Mouse (Mus musculus) kidney, adult 8-10 months (tissue): ENCODE results near the gene Ccrl2.

ENCODE experiments used
- DNase-seq, 2 experiments: peaks; one replicate each; pipeline ENCODE4 v3.0.0; 2022

Gene Ccrl2

DNA sequence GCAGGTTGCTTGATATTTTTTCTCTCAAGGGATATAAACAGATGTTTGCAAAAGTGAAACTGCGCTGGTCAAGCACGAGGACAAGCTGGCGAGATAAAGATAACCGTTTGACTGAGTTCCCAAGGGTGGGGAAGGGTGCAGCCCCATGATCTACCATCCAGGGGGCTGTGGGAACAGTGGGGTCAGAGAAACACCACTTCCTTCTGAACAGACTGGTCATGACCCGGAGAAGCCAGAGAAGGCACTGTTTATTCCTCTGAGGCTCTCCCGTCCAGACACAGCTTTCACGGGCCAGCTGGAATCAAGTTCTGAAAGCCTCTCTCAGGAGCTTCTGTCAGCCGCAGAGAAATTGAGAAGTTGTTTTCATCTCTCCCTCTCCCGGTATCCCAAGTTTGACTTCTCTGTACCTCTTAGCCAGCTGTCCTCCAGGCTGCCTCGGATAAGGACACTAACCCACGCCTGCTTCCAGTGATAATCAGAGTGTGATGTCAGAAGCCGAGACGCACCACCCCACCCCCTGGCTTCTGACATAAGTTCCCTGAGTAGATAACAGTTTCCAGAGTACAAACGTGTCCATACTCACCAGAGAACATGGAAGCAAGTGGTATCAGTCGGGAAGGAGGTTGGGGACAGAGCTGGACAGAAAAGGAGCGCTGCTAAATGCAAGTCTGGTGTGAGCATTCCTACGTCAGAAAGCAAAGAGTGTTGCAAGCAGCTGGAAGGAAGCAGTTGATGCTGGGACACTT, at the start of gene Ccrl2:
TSS of gene Ccrl2 (minus strand) at position 722 of the 746 bp plus-strand sequence.
- DNase-seq: peak in 1 of 2 experiments; percentile 41

DNA sequence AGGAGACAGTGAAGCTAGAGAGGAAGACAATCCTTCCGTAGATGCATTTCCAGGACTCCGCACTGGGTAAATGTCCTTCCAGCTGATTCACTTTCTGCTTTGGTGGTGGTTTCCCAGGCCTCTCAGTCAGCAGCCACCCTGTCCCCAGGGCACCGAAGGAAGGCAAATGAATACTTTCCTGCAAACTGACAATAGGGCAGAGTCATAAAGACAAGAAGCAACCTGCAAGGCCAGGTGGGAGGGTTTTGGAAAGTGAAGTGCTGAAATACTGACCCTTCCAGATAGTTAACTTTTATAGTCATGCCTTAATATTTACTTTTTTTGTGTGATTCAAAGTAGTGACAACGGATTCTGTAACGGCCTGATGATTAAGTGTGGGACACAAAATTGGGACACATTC, 46.6 kb upstream of the Ccrl2 start:
- DNase-seq: no peak

GRCm38 (mm10) chr9:111103293-111103692, 46.0 kb upstream of the Ccrl2 start:
- DNase-seq: no peak

GRCm38 (mm10) chr9:111100406-111100805, 43.1 kb upstream of the Ccrl2 start:
- DNase-seq: no peak

DNA sequence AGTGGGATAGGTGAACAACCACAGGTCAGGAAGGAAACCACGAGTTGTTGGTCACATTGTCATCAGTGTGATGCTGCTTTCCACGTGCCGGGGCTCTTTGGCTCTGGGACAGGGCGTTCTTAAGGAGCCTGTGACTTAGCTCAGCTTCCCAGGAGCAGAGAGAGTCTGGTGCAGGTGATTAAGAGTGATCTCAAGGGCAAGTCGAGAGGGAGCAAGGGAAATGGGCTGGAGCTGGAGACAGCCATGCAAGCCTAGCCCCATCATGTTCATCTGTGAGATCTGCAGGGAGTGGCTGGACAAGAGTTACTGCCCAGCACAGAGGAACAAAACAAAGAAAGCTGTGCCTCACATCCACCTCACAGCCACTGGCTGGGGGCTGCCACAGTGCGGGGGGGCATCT, 40.2 kb upstream of the Ccrl2 start:
- DNase-seq: no peak

DNA sequence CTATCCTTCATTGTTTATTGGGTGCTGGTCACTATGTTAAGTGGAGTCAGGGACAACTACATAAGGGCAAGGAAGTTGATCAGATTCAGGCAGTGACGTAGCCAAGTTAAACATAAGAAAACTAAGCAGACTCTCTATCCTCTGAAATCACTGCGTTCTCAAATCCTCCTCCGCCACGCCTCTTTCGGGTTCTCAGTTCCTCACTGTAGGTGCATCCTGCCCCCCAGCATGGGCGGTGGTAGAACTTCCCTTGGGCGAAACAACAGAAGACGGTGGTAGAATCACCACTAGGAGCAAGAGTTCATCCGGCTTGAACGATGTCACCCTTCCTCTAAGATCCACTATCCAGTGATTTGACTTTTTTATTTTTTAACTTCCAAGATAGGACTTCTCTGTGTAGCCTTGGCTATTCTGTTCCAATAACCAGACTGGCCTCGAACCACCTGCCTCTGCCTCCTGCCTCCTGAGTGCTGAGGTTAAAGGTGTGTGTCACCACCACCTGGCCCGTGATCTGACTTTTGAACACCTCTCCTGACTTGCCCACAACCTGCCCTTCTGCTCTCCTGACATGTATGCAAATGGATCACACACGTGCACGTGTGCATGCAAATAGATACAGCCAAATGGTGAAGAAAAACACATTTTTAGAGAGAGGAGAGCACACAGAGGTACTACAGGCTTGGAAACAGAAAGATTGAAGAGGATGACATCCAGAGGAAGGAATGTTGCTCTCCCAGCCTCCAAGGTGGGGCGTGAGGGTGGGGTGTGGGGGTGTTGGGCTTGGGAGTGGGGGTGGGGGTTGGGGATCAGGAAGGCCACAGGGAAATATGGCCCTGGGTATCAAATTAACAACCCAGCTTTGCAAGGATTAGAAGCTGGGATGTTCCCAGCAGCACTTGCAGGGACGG, 39.4 kb upstream of the Ccrl2 start:
- DNase-seq: no peak

DNA sequence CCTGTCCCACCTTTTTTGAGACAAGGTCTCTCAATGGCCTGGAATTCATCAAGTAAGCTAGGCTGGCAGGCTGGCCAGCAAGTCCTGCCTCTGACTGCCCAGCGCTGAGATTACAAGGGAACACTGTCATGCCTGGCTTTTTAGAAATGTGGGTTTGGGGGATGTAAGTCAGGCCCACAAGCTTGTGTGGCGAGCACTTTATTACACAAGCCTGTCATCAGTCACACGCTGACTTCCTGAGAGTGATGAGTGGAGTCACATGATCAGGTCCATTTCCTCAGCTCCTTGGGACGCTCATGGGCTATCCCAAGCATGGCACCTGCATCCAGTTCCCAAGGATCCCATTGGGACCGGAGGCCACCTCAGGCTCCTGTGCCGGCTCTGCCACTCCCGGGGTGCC, 38.4 kb upstream of the Ccrl2 start:
- DNase-seq: no peak

DNA sequence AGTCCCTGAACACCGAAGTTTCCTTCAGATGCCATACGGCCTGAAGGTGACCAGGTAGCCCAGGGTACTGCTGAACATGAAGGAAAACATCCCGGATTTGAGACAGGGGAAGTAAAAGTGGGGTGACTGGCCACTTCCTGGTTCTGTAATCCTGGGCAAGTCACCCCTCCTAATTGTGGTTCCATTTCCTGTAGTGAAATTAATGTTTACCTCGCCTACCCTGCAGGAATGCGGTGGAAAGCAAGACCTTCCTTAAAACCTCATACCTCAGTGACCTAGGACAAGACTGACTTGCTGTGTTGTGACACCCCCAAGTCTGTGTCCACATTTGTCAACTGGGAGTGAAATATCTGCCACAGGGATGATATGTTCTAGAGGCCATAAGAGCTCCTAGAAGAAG, 37.3 kb upstream of the Ccrl2 start:
- peak in 1 of 2 experiments; percentile 28 for DNase-seq

- DNase-seq: peak; percentile 51 to 73
Measured at GRCm38 (mm10) chr9:111093094-111093493, 35.8 kb upstream of the Ccrl2 start.

DNA sequence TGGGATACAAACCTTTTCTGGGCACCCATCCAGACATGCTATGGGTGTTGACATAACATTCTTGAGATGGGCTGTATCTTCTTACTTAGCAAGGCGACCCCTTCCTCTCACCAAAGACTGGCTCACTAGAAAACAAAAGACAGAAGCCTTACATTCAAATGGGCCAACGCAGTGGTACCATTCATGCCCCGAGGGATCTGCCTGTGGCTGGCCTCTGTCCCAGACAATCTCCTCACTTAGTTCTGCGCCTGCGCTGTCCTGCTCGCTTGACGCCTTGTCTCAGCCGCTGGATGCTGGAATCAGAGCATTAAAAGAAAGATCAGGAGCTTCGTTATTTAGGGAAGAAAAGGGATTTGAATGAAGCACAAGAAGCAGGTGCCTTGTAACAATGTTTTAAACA, 35.3 kb upstream of the Ccrl2 start:
- no peak for DNase-seq

- no peak for DNase-seq
Measured at GRCm38 (mm10) chr9:111088886-111089285, 31.6 kb upstream of the Ccrl2 start.

DNA sequence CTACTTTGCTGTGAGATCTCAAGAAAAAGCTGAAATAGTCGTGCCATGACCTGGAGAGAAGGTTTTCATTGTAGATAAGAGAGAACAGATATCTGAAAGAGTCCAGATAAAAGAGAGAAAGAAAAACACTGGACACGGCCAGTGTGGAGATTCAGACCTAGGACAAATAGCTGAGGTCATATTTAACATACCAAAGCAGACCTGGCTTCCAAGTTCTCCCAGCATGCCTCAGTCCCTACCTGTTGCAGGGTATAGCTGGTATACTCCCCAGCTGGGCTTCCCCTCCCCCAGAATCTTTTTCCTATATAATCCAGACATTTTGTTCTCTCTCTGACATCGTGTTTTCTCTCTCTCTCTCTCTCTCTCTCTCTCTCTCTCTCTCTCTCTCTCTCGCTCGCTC, 30.6 kb upstream of the Ccrl2 start:
- DNase-seq: no peak

GRCm38 (mm10) chr9:111086995-111087606, 29.8 kb upstream of the Ccrl2 start:
- no peak for DNase-seq

DNA sequence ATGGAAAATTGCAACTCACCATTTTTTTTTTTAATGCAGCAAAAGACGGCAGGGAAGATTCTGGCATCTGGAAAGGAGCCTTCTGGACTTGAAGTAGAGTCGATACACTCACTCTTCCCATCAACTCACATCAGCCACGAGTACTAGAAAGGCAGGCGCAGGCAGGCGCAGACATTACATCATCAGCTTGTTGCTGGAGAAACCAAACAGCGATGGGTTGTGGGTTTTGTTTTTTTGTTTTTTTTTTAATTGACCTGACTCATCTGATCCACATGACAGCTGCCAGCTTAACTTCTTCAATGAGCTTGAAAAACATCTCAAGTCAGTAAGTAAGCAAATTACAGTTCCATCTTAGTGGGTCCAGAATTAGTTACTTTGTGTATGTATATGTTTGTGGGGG, 28.8 kb upstream of the Ccrl2 start:
- DNase-seq: no peak

GRCm38 (mm10) chr9:111085329-111085728, 28.0 kb upstream of the Ccrl2 start:
- DNase-seq: no peak

DNA sequence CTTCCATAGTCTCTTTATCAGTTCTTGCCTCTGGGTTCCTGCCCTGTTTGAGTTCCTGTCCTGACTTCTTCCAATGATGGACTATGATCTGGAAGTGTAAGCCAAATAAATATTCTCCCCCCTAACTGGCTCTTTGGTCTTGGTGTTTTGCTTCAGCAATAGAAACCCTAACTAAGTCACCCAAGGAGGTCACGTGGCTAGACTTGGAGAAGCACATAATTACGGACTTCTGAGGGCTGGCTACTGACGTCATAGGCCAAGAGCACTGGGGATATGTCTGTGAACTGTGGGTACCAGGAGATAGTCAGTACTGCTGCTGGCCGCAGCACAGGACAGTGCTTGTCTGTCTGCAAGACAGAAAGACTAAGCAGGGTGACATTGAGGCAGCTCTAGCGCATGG, 24.4 kb upstream of the Ccrl2 start:
- DNase-seq: no peak

DNA sequence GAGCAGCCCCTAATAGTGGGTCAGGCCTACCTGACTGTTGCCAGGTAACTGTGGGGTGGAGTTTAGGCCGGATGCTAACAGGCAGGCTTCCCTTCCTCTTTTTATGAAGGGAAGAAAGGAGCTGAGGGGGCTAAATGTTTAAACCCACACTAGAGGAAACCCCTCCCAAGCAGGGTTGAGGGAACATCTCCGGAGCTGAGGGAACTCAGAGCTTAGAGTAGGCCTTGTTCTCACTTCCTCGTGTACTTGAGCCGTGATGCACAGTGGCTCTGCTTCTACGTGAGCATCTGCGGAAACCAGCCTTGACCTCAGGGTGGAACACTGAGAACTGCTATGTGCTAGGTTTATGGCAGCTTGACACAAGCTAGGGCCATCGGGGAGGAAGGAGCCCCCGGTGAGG, 23.5 kb upstream of the Ccrl2 start:
- DNase-seq: no peak

GRCm38 (mm10) chr9:111077745-111078144, 20.4 kb upstream of the Ccrl2 start:
- DNase-seq: no peak

- DNase-seq: no peak
Measured at GRCm38 (mm10) chr9:111072971-111073370, 15.7 kb upstream of the Ccrl2 start.

GRCm38 (mm10) chr9:111072175-111072574, 14.9 kb upstream of the Ccrl2 start:
- peak; percentile 33 to 68 for DNase-seq

GRCm38 (mm10) chr9:111070546-111070961, 13.2 kb upstream of the Ccrl2 start:
- peak in 1 of 2 experiments; percentile 67 for DNase-seq

GRCm38 (mm10) chr9:111067052-111067451, 9.7 kb upstream of the Ccrl2 start:
- no peak for DNase-seq

DNA sequence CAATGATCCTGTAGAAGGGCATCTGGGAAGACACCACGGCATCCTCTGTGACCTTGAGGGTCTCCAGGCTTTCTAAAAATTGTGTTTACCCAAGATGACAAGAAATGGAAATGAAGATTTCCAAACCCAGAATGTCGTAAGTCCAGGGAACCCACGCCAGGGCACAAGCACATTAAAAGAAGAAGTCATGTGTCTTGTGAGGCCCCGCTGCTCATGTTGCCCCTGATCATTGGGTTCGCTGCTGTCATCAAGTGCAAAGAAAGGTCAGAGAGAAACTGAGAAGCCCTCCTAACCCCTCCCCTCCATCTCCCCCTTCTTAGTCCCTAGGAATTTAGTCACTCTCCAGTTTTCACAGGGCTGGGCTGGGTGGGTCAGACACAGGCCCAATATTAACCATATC, 5.5 kb upstream of the Ccrl2 start:
- no peak for DNase-seq
